9 mouse cellular contexts compared by ENCODE assay signal in the genomic region with DNA sequence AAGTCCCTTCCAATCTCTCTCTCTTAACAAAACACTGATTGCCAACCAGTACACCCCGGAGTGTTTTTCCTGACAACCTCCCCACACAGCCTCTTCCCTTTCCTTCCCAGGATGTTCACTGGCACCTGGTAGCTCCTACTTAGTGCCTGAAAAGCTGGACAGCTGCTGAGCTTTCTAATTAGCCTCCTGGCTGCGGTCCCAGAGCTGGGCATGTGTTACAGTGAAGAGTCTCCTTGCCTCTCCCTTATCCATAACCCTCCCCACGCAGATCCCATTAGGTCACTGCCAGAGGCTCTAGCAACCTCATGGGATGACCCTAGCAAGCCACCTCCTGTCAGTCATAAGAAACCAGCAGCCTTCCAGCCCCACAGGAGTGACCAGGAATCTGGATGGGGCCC. TPM values are rescaled to one million over a fixed set of nuclear protein-coding genes. Genes with fewer than 3 reads are reported as not detected.
A peak's percentile ranks its signal among the peaks of the same experiment; 100 is the strongest.
DNase-seq lines count a peak whose midpoint lies in the region; ATAC-seq and TF ChIP-seq lines count a peak whose summit lies in the region.
"Had no signal": no experiment of that assay in that cellular context is flagged by ENCODE, and none has a peak within 500 bp of the region (broad histone marks: within the 10 kb centered on the region; RNA-seq: fewer than 3 reads in every experiment).

No protein-coding gene starts in this region.

- WGBS in forebrain, embryonic 12.5 days: 60% methylated on average over 3 of the region's 3 CpGs
- 77% methylated on average over 3 of the region's 3 CpGs for WGBS in forebrain, embryonic 10.5 days
- WGBS in forebrain, embryonic 16.5 days: 17% methylated on average over 3 of the region's 3 CpGs
- WGBS in midbrain, postnatal 0 days: 39% methylated on average over 3 of the region's 3 CpGs

- peak; percentile 48; the same call in 1 of the 2 replicates for ATAC-seq in forebrain, embryonic 12.5 days (ENCODE audit: low FRiP score)
- ATAC-seq in forebrain, embryonic 16.5 days: peak; percentile 67
- peak; percentile 75 for ATAC-seq in midbrain, postnatal 0 days (ENCODE audit: low FRiP score)

- H3K4me3 ChIP-seq in forebrain, embryonic 12.5 days (replicated peaks): no peak overlapping the region
- H3K4me3 ChIP-seq in forebrain, embryonic 10.5 days: no peak overlapping the region
- no peak overlapping the region for H3K4me3 ChIP-seq in forebrain, embryonic 16.5 days (replicated peaks; ENCODE audit: low read length)
- no peak overlapping the region for H3K4me3 ChIP-seq in midbrain, postnatal 0 days (ENCODE audit: low read depth, low read length)
- H3K4me3 ChIP-seq: left cerebral cortex, adult 2 months had no signal

- H3K27ac ChIP-seq in forebrain, embryonic 12.5 days: no peak overlapping the region
- H3K27ac ChIP-seq in forebrain, embryonic 10.5 days: no peak overlapping the region
- H3K27ac ChIP-seq in forebrain, embryonic 16.5 days (ENCODE audit: low read length): peak overlapping the region; percentile 19; the same call in 1 of the 2 replicates
- H3K27ac ChIP-seq in midbrain, postnatal 0 days (ENCODE audit: low read depth, low read length): no peak overlapping the region
- H3K27ac ChIP-seq: left cerebral cortex, adult 2 months had no signal

- H3K9ac ChIP-seq in forebrain, embryonic 12.5 days: no peak overlapping the region
- H3K9ac ChIP-seq in forebrain, embryonic 16.5 days (replicated peaks; ENCODE audit: low read depth, low read length): no peak overlapping the region
- no peak overlapping the region for H3K9ac ChIP-seq in midbrain, postnatal 0 days (replicated peaks; ENCODE audit: low read length, poor library complexity, severe bottlenecking)

- H3K4me1 ChIP-seq in forebrain, embryonic 12.5 days: peaks cover 9% of the 10 kb centered on the region; the same call in 1 of the 2 replicates
- peaks cover 8% of the 10 kb centered on the region; the same call in 1 of the 2 replicates for H3K4me1 ChIP-seq in forebrain, embryonic 10.5 days
- H3K4me1 ChIP-seq in forebrain, embryonic 16.5 days (replicated peaks; ENCODE audit: control insufficient read depth, insufficient read depth, low read length): peaks cover 26% of the 10 kb centered on the region
- no peaks in the 10 kb centered on the region for H3K4me1 ChIP-seq in midbrain, postnatal 0 days (ENCODE audit: insufficient read depth, low read length)

- no peaks in the 10 kb centered on the region for H3K27me3 ChIP-seq in forebrain, embryonic 12.5 days
- H3K27me3 ChIP-seq in forebrain, embryonic 10.5 days (ENCODE audit: poor library complexity, severe bottlenecking): no peaks in the 10 kb centered on the region
- no peaks in the 10 kb centered on the region for H3K27me3 ChIP-seq in forebrain, embryonic 16.5 days (replicated peaks; ENCODE audit: control insufficient read depth, insufficient read depth, low read length)
- H3K27me3 ChIP-seq in midbrain, postnatal 0 days (ENCODE audit: insufficient read depth, low read length): no peaks in the 10 kb centered on the region

- DNase-seq in forebrain, embryonic 10.5 days (ENCODE audit: extremely low spot score, low spot score): no peak
- DNase-seq in NIH3T3 (ENCODE audit: low read depth): peak; percentile 66
- DNase-seq in kidney, adult 9 months: peak; percentile 53
- DNase-seq in midbrain, postnatal 0 days (ENCODE audit: low spot score): peak; percentile 87
- no peak for DNase-seq in urinary bladder, postnatal 14 days (ENCODE audit: low spot score)
- no peak for DNase-seq in liver

- H3K4me2 ChIP-seq in forebrain, embryonic 12.5 days: no peak overlapping the region
- H3K4me2 ChIP-seq in forebrain, embryonic 16.5 days (ENCODE audit: low read length): no peak overlapping the region
- H3K4me2 ChIP-seq in midbrain, postnatal 0 days (ENCODE audit: low read depth, low read length, poor library complexity, severe bottlenecking): no peak overlapping the region

- H3K36me3 ChIP-seq in forebrain, embryonic 12.5 days (replicated peaks): no peaks in the 10 kb centered on the region
- no peaks in the 10 kb centered on the region for H3K36me3 ChIP-seq in forebrain, embryonic 10.5 days (replicated peaks)
- no peaks in the 10 kb centered on the region for H3K36me3 ChIP-seq in forebrain, embryonic 16.5 days (ENCODE audit: control insufficient read depth, insufficient read depth)
- no peaks in the 10 kb centered on the region for H3K36me3 ChIP-seq in midbrain, postnatal 0 days (ENCODE audit: insufficient read depth, low read length)

- no peaks in the 10 kb centered on the region for H3K9me3 ChIP-seq in forebrain, embryonic 12.5 days
- no peaks in the 10 kb centered on the region for H3K9me3 ChIP-seq in forebrain, embryonic 10.5 days
- no peaks in the 10 kb centered on the region for H3K9me3 ChIP-seq in forebrain, embryonic 16.5 days (ENCODE audit: control insufficient read depth, low read length)
- no peaks in the 10 kb centered on the region for H3K9me3 ChIP-seq in midbrain, postnatal 0 days (ENCODE audit: low read length)

- TF ChIP-seq CTCF in midbrain, postnatal 0 days (IDR thresholded peaks at IDR 0.05): no peak

RNA-seq across cellular contexts. Expression of gene Tmem229b, which starts 23.4 kb away (rescaled TPM):
- polyA plus RNA-seq in forebrain, embryonic 12.5 days (2016; fragmentation: Nextera tagmentation; extraction: Ambion mirVana): 16.7 and 18.4 TPM in 2 replicates
- 3.2 and 5.0 TPM in 2 replicates for polyA plus RNA-seq in forebrain, embryonic 10.5 days (2016; fragmentation: Nextera tagmentation; extraction: Ambion mirVana)
- 62.1 and 66.7 TPM in 2 replicates for polyA plus RNA-seq in forebrain, embryonic 16.5 days (2015; fragmentation: Nextera tagmentation; extraction: Ambion mirVana)
- total RNA-seq in midbrain, postnatal 0 days (2014; rRNA removed): 214 and 215 TPM in 2 replicates
- polyA plus RNA-seq in midbrain, postnatal 0 days (2015; fragmentation: Nextera tagmentation; extraction: Ambion mirVana): 63.2 and 65.9 TPM in 2 replicates

RNA-seq across cellular contexts. Expression of gene Plekhh1, which starts 44.9 kb away (rescaled TPM):
- polyA plus RNA-seq in forebrain, embryonic 12.5 days (2016; fragmentation: Nextera tagmentation; extraction: Ambion mirVana): 5.6 and 6.1 TPM in 2 replicates
- 6.3 and 6.6 TPM in 2 replicates for polyA plus RNA-seq in forebrain, embryonic 10.5 days (2016; fragmentation: Nextera tagmentation; extraction: Ambion mirVana)
- 2.1 and 2.5 TPM in 2 replicates for polyA plus RNA-seq in forebrain, embryonic 16.5 days (2015; fragmentation: Nextera tagmentation; extraction: Ambion mirVana)
- total RNA-seq in midbrain, postnatal 0 days (2014; rRNA removed): 5.4 and 6.1 TPM in 2 replicates
- 1.00 and 1.1 TPM in 2 replicates for polyA plus RNA-seq in midbrain, postnatal 0 days (2015; fragmentation: Nextera tagmentation; extraction: Ambion mirVana)

Comparison
In these comparisons a context has a peak if more than half of its experiments do, and no peak if none do; other contexts are left out.
1. DNase-seq: peak in NIH3T3 (single experiment), kidney, adult 9 months (single experiment) and midbrain, postnatal 0 days (single experiment); none in forebrain, embryonic 10.5 days (single experiment), urinary bladder, postnatal 14 days (single experiment) and liver (single experiment).
2. Peak in every context shown above with its lines, with median percentiles within 50 percentile points of each other: ATAC-seq.